Mouse (Mus musculus) kidney, embryonic 16.5 days (tissue): Measurements from ENCODE around the gene Cdh12. TPM values are rescaled to one million over a fixed set of nuclear protein-coding genes. Genes with fewer than 3 reads are reported as not detected.
"Not testable (repeated sequence)": the region's sequence is repeated elsewhere in the genome, so short reads cannot be mapped to it uniquely, and the experiment has no call there.

ENCODE experiments used
- ATAC-seq: fragments of 200-750 bp; cut with Nextera tagmentation; 2 replicates; pipeline ENCODE4 v1.8.0; 2017; ENCODE audit warnings: moderate TSS enrichment; ENCODE audit not compliant: low FRiP score, low TSS enrichment
- H3K27ac ChIP-seq: fragments of 300-500 bp; sonication (generic); 2 replicates; pipeline ENCODE4 v1.5.1; 2014; ENCODE audit warnings: low read length
- H3K27me3 ChIP-seq: fragments of 300-500 bp; sonication (generic); 2 replicates; pipeline ENCODE4 v1.6.1; 2014; ENCODE audit warnings: low read length, control low read depth, mixed read lengths; ENCODE audit not compliant: insufficient read depth
- H3K36me3 ChIP-seq: fragments of 300-500 bp; sonication (generic); 2 replicates; pipeline ENCODE4 v1.6.1; 2014; ENCODE audit warnings: low read length, control low read depth, mixed read lengths; ENCODE audit not compliant: insufficient read depth
- H3K4me1 ChIP-seq: fragments of 300-500 bp; sonication (generic); 2 replicates; pipeline ENCODE4 v1.6.1; 2014; ENCODE audit warnings: low read length, control low read depth, mixed read lengths; ENCODE audit not compliant: insufficient read depth
- H3K4me2 ChIP-seq: fragments of 300-500 bp; sonication (generic); replicated peaks from 2 replicates; pipeline ENCODE4 v1.6.1; 2014; ENCODE audit warnings: low read depth, low read length
- H3K4me3 ChIP-seq: fragments of 300-500 bp; sonication (generic); 2 replicates; pipeline ENCODE4 v1.5.1; 2014; ENCODE audit warnings: mild to moderate bottlenecking, low read length
- H3K9ac ChIP-seq: fragments of 300-500 bp; sonication (generic); replicated peaks from 2 replicates; pipeline ENCODE4 v1.6.1; 2014; ENCODE audit warnings: low read length
- H3K9me3 ChIP-seq: fragments of 300-500 bp; sonication (generic); 2 replicates; pipeline ENCODE4 v1.6.1; 2016; ENCODE audit warnings: low read length, control low read depth
- WGBS: fragments of 180-500 bp; shearing (Covaris S2); extraction: QIAGEN DNeasy Blood & Tissue Kit; methylation state at CpG from one replicate; pipeline ENCODE4 v1.1.7; 2014; 5-methylcytosine and 5-hydroxymethylcytosine counted together
- polyA plus RNA-seq: library from polyadenylated mRNA; unstranded; fragments of >200 nt; fragmentation: Nextera tagmentation; extraction: Ambion mirVana; gene quantifications from 2 replicates; pipeline ENCODE4 v1.2.1, GENCODE M21; 2015

Cdh12 gene
- polyA plus RNA-seq, 1 experiment from 2014 or later: 0.06 TPM

GRCm38 (mm10) chr15:20582567-20583075 lies 133.6 kb downstream of the Cdh12 start:
- no peak for ATAC-seq
- H3K27ac ChIP-seq: no peak overlapping the region
- WGBS: 68% methylated on average over 5 of the region's 5 CpGs
- no peaks in the 10 kb centered on the region for H3K9me3 ChIP-seq
- no peak overlapping the region for H3K9ac ChIP-seq
- H3K27me3 ChIP-seq: no peaks in the 10 kb centered on the region
- H3K4me1 ChIP-seq: no peaks in the 10 kb centered on the region
- no peak overlapping the region for H3K4me2 ChIP-seq
- no peaks in the 10 kb centered on the region for H3K36me3 ChIP-seq
- H3K4me3 ChIP-seq: no peak overlapping the region

DNA sequence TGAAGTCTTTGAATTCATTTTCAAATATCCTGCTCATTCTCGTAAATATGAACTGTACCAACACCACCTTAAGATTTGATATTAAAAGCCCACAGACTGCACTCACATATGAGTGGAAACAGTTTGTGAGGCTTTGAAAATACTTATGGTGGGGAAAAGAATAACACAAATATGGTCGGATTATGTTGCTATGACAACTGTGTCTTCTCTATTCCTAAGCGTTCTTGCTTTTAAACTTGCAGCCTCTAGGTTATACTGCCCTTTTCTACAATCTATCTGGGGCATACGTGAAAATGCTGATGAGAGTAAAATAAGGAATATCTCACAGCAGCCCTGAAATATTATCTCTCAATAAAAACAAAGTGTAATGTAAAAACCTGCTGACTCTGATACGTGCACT lies 142.5 kb downstream of the Cdh12 start:
- Histone ChIP-seq H3K36me3 (no peaks in the 10 kb centered on the region), H3K4me2 (no peak overlapping the region), H3K27me3 (no peaks in the 10 kb centered on the region), H3K27ac (no peak overlapping the region), H3K9me3 (no peaks in the 10 kb centered on the region), H3K4me3 (no peak overlapping the region), H3K4me1 (no peaks in the 10 kb centered on the region), H3K9ac (no peak overlapping the region)
- 74% methylated on average over 5 of the region's 5 CpGs for WGBS
- no peak for ATAC-seq

- not testable (repeated sequence) for H3K36me3 ChIP-seq, H3K4me1 ChIP-seq, H3K27me3 ChIP-seq, H3K9me3 ChIP-seq, H3K4me3 ChIP-seq, ATAC-seq, H3K27ac ChIP-seq, H3K4me2 ChIP-seq, H3K9ac ChIP-seq
- 77% methylated on average over 3 of the region's 3 CpGs for WGBS
Observed at GRCm38 (mm10) chr15:20605751-20606150, 156.7 kb downstream of the Cdh12 start.

DNA sequence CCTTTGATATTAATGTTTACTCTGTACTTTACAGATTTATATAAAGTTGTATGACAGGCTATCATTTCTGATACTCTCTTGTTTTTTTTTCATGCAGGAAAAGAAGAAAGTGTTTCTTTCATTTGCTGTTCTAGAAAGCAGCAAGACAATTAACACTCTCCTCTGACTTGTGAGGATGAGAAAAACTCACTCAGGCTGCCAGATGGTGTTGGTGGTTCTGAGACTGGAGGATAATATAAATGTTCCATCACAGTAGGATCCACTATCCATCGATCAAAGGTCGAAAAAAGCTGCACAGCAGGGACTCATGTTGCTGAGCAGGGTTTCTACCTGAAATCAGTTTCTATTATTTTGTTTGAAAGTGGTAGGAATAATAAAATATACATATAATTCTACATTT lies 185.5 kb downstream of the Cdh12 start:
- H3K9me3 ChIP-seq: no peaks in the 10 kb centered on the region

GRCm38 (mm10) chr15:20639155-20639554 lies 190.1 kb downstream of the Cdh12 start:
- no peaks in the 10 kb centered on the region for H3K4me1 ChIP-seq
- H3K27me3 ChIP-seq: no peaks in the 10 kb centered on the region
- H3K36me3 ChIP-seq: no peaks in the 10 kb centered on the region
- H3K4me2 ChIP-seq: no peak overlapping the region
- 73% methylated on average over 2 of the region's 2 CpGs for WGBS
- H3K9me3 ChIP-seq: no peaks in the 10 kb centered on the region
- no peak overlapping the region for H3K9ac ChIP-seq
- no peak overlapping the region for H3K27ac ChIP-seq
- H3K4me3 ChIP-seq: no peak overlapping the region
- no peak for ATAC-seq

More for the DNA sequence above, 185.5 kb downstream of the Cdh12 start:
- Histone ChIP-seq H3K4me2 (no peak overlapping the region), H3K9ac (no peak overlapping the region), H3K4me3 (no peak overlapping the region), H3K36me3 (no peaks in the 10 kb centered on the region), H3K27ac (no peak overlapping the region), H3K27me3 (no peaks in the 10 kb centered on the region), H3K4me1 (no peaks in the 10 kb centered on the region)
- no peak for ATAC-seq
- WGBS: 77% methylated on average over 2 of the region's 2 CpGs

GRCm38 (mm10) chr15:20642905-20643414 lies 193.9 kb downstream of the Cdh12 start:
- no peaks in the 10 kb centered on the region for H3K27me3 ChIP-seq
- H3K9ac ChIP-seq: no peak overlapping the region
- no peak overlapping the region for H3K4me3 ChIP-seq
- ATAC-seq: no peak
- H3K36me3 ChIP-seq: no peaks in the 10 kb centered on the region
- H3K27ac ChIP-seq: no peak overlapping the region
- no peak overlapping the region for H3K4me2 ChIP-seq
- H3K4me1 ChIP-seq: no peaks in the 10 kb centered on the region
- H3K9me3 ChIP-seq: no peaks in the 10 kb centered on the region
- 83% methylated on average over 3 of the region's 3 CpGs for WGBS

GRCm38 (mm10) chr15:20660221-20660620 lies 211.2 kb downstream of the Cdh12 start:
- no peak overlapping the region for H3K4me3 ChIP-seq
- H3K4me2 ChIP-seq: no peak overlapping the region
- H3K27me3 ChIP-seq: no peaks in the 10 kb centered on the region
- WGBS: 65% methylated on average over 2 of the region's 2 CpGs
- no peak overlapping the region for H3K27ac ChIP-seq
- no peaks in the 10 kb centered on the region for H3K9me3 ChIP-seq
- no peak for ATAC-seq
- no peak overlapping the region for H3K9ac ChIP-seq
- H3K36me3 ChIP-seq: no peaks in the 10 kb centered on the region
- no peaks in the 10 kb centered on the region for H3K4me1 ChIP-seq

DNA sequence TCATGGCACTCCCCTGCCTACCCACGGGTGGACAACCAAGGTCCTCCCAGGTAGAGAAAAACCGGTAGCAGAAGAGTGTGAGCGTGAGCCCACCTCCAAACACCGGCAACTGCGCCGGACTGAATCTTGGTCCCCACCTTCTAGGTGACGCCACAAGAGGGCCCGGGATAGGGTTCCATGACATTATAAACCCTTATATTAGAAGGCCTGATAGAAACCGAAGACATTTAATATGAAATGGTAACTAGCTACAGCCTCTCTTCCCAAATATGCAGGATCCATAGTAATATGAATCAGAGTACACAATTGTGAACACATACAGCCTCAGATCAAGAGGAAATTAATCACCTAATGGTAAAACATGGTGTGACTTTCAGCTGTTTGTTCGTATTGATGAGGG lies 217.6 kb downstream of the Cdh12 start, which contains the start of gene Acot10:
TSS of gene Acot10 (minus strand) at position 101 of the 400 bp plus-strand sequence.
- WGBS: 92% methylated on average over 10 of the region's 10 CpGs

DNA sequence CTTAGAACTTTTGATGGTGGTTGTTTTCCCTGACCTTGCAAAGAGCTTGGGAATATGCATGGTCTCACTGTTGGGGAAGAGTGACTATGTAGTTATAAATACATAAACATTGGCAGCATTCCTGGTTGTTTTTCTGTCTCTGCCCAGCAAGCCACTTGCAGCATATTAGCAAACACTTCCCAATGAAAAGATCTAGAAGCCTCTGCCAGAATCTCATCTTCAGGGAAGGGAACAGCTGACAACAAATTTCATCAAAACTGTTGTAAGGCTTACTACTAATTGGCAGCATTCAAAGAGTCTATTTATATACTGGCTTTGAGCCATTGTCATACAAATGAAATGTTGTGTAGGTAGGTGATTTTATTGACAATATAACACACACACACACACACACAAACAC lies 218.3 kb downstream of the Cdh12 start:
- ATAC-seq: no peak
- H3K4me2 ChIP-seq: no peak overlapping the region
- H3K4me3 ChIP-seq: no peak overlapping the region
- H3K4me1 ChIP-seq: no peaks in the 10 kb centered on the region
- no peak overlapping the region for H3K9ac ChIP-seq
- H3K27me3 ChIP-seq: no peaks in the 10 kb centered on the region
- no peak overlapping the region for H3K27ac ChIP-seq
- no peaks in the 10 kb centered on the region for H3K9me3 ChIP-seq
- no peaks in the 10 kb centered on the region for H3K36me3 ChIP-seq

More for the DNA sequence above, 217.6 kb downstream of the Cdh12 start, which contains the start of gene Acot10:
- H3K27me3 ChIP-seq: no peaks in the 10 kb centered on the region
- H3K9me3 ChIP-seq: no peaks in the 10 kb centered on the region
- H3K4me3 ChIP-seq: no peak within 1 kb of the TSS
- H3K9ac ChIP-seq: no peak within 1 kb of the TSS
- no peaks in the 10 kb centered on the region for H3K36me3 ChIP-seq
- no peak within 1 kb of the TSS for H3K27ac ChIP-seq
- no peak within 1 kb of the TSS for H3K4me2 ChIP-seq
- no peak for ATAC-seq
- H3K4me1 ChIP-seq: no peaks in the 10 kb centered on the region

DNA sequence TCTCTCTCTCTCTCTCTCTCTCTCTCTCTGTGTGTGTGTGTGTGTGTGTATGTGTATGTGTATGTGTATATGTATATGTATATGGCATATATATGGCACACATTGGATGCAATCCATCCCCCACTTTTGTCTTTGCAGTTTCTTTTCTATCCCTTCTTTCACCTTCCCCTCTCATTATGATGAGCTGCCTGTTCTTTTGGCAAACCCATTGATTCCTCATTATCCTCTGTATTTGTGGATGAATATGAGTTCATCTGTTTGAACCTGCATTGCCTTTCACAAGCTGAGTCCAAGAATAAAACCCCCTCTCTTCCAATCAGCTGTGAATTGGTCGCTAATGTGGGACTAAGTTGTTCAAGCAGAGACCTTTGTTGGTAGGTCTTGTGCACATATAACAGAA lies 218.9 kb downstream of the Cdh12 start:
- Histone ChIP-seq H3K36me3 (no peaks in the 10 kb centered on the region), H3K4me1 (no peaks in the 10 kb centered on the region), H3K27me3 (no peaks in the 10 kb centered on the region), H3K4me2 (no peak overlapping the region), H3K27ac (no peak overlapping the region), H3K9ac (no peak overlapping the region), H3K9me3 (no peaks in the 10 kb centered on the region), H3K4me3 (no peak overlapping the region)
- no peak for ATAC-seq
- WGBS: 72% methylated on average over 1 of the region's 1 CpGs
